Mouse (Mus musculus) liver, adult 2 months (tissue): ENCODE results near the gene Igf1r.

Experiments used
- CTCF ChIP-seq: fragments of 200-500 bp; IDR thresholded peaks from 2 replicates; pipeline ENCODE4 v1.5.1; 2011; ENCODE audit warnings: low read depth, low read length, control low read depth
- POLR2A ChIP-seq: fragments of 200-500 bp; IDR thresholded peaks from 2 replicates; pipeline ENCODE4 v1.6.1; 2011; ENCODE audit warnings: low read length, control low read depth; ENCODE audit not compliant: insufficient read depth; ENCODE audit errors: extremely low read depth

DNA sequence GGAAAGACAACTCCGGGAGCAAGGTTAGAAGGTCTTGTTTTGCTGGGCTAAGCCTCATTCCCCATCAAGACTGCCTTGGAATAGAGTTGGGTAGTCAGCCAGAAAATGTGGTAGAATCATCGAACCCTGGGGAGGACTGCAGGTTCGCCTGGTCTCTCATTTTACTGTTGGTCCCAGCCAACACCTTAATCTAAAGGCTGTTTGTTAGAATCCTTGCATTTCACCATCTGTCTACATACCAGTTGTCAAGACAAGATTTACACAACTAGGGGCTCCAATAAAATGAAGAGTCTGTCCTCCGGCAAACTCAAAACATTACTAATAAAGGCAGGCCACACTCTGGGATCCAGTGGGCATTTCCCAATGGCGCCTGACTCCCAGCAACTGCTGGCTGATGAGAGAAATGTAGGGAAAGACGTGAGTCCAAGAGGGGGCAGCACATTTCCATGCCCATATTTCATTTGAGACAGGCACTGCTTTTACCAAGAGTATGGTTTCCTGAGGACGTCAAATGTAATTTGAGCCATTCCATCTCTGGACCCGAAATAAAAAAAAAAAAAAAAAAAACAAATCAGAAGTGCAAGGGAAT lies 310.1 kb downstream of the Igf1r start:
- TF ChIP-seq CTCF (no peak), POLR2A (no peak)
